Mouse (Mus musculus) spleen, adult 2 months (tissue): Measurements from ENCODE around the gene Ppm1b.

Experiments
- CTCF ChIP-seq: fragments of 200-500 bp; IDR thresholded peaks from 2 replicates; pipeline ENCODE4 v1.5.1; 2011; ENCODE audit warnings: mild to moderate bottlenecking, inconsistent platforms; ENCODE audit not compliant: insufficient read depth, insufficient read length, insufficient replicate concordance; ENCODE audit errors: extremely low read depth
- POLR2A ChIP-seq: fragments of 200-500 bp; IDR thresholded peaks from 2 replicates; pipeline ENCODE4 v1.6.1; 2011; ENCODE audit warnings: low read depth, low read length, inconsistent platforms

DNA sequence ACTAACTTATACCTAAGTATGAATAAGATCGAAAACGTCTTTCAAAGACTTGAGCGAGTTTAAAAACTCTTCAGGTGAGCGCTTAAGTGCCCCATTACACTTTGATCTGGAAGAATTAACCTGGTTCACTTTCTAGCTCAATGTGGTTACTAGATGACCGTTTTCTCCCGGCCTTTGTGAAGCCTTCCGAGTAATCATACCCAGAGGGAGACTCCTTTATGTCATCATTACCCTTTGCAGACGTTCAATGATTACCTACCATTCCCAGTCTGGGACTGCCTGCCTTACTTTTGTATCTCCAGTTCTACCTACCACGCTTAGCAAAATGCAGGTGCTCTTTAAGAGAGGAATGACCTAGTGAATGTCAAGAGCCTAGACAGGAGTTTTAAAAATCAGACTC lies at the start of gene Ppm1b:
- no peak for TF ChIP-seq POLR2A
- TF ChIP-seq CTCF = no peak
